Mouse (Mus musculus): ENCODE measurements around the gene Zfp652. TPM values are rescaled to one million over a fixed set of nuclear protein-coding genes. Genes with fewer than 3 reads are reported as not detected.
A peak's percentile ranks its signal among the peaks of the same experiment; 100 is the strongest.
"Not testable (repeated sequence)": the region's sequence is repeated elsewhere in the genome, so short reads cannot be mapped to it uniquely, and the experiment has no call there.

Gene Zfp652
- total RNA-seq, 2 experiments from 2014 or later, result 49.2 to 53.4 TPM

GRCm38 (mm10) chr11:95709534-95710040, 2.9 kb upstream of the Zfp652 start:
- no peak for DNase-seq (ENCODE audit: low spot score in 2 of 2)

- DNase-seq (ENCODE audit: low spot score in 2 of 2), result no peak
These were observed 2.0 kb upstream of the Zfp652 start for GRCm38 (mm10) chr11:95710478-95710877.

GRCm38 (mm10) chr11:95712085-95712562, 349 bp upstream of the Zfp652 start:
- no peak for DNase-seq (ENCODE audit: low spot score in 2 of 2)

GRCm38 (mm10) chr11:95713225-95713810, 845 bp downstream of the Zfp652 start:
- DNase-seq (ENCODE audit: low spot score in 2 of 2), result peak; percentile 30 to 59

- DNase-seq (ENCODE audit: low spot score in 2 of 2), result no peak
These were observed 1.4 kb downstream of the Zfp652 start for GRCm38 (mm10) chr11:95713811-95714241.

GRCm38 (mm10) chr11:95714411-95714810, 1.9 kb downstream of the Zfp652 start:
- no peak for DNase-seq (ENCODE audit: low spot score in 2 of 2)

GRCm38 (mm10) chr11:95716136-95716535, 3.7 kb downstream of the Zfp652 start:
- no peak for DNase-seq (ENCODE audit: low spot score in 2 of 2)

GRCm38 (mm10) chr11:95719356-95719755, 6.9 kb downstream of the Zfp652 start:
- no peak for DNase-seq (ENCODE audit: low spot score in 2 of 2)

- no peak for DNase-seq (ENCODE audit: low spot score in 2 of 2)
These were observed 10.8 kb downstream of the Zfp652 start, which contains the start of gene B130006D01Rik for GRCm38 (mm10) chr11:95723287-95723686. Gene B130006D01Rik, plus strand, starts transcription at chr11:95723587.

GRCm38 (mm10) chr11:95724466-95724865, 12.0 kb downstream of the Zfp652 start:
- no peak for DNase-seq (ENCODE audit: low spot score in 2 of 2)

GRCm38 (mm10) chr11:95726156-95726555, 13.7 kb downstream of the Zfp652 start:
- no peak for DNase-seq (ENCODE audit: low spot score in 2 of 2)

GRCm38 (mm10) chr11:95727947-95728346, 15.5 kb downstream of the Zfp652 start:
- no peak for DNase-seq (ENCODE audit: low spot score in 2 of 2)

- no peak for DNase-seq (ENCODE audit: low spot score in 2 of 2)
These were observed 16.7 kb downstream of the Zfp652 start for GRCm38 (mm10) chr11:95728916-95729907.

- no peak for DNase-seq (ENCODE audit: low spot score in 2 of 2)
These were observed 22.0 kb downstream of the Zfp652 start for GRCm38 (mm10) chr11:95734485-95734884.

- no peak for DNase-seq (ENCODE audit: low spot score in 2 of 2)
These were observed 25.3 kb downstream of the Zfp652 start for GRCm38 (mm10) chr11:95737811-95738210.

- no peak for DNase-seq (ENCODE audit: low spot score in 2 of 2)
These were observed 32.0 kb downstream of the Zfp652 start for GRCm38 (mm10) chr11:95744521-95744920.

- no peak for DNase-seq (ENCODE audit: low spot score in 2 of 2)
These were observed 34.3 kb downstream of the Zfp652 start for GRCm38 (mm10) chr11:95746821-95747220.

- DNase-seq (ENCODE audit: low spot score in 2 of 2), result no peak
These were observed 35.9 kb downstream of the Zfp652 start for GRCm38 (mm10) chr11:95748331-95748730.

- no peak for DNase-seq (ENCODE audit: low spot score in 2 of 2)
These were observed 37.1 kb downstream of the Zfp652 start for GRCm38 (mm10) chr11:95749619-95750018.

- peak; percentile 64 to 77 for DNase-seq (ENCODE audit: low spot score in 2 of 2)
These were observed 38.5 kb downstream of the Zfp652 start for GRCm38 (mm10) chr11:95750995-95751394.

GRCm38 (mm10) chr11:95755137-95755536, 42.7 kb downstream of the Zfp652 start:
- not testable (repeated sequence) for DNase-seq (ENCODE audit: low spot score in 2 of 2)

- DNase-seq (ENCODE audit: low spot score in 2 of 2), result no peak
These were observed 48.0 kb downstream of the Zfp652 start for GRCm38 (mm10) chr11:95760521-95760920.

All from gastrocnemius, postnatal 4 days (tissue).